Mouse (Mus musculus): Measurements from ENCODE around the gene Cpne5.
"Not testable (repeated sequence)": the region's sequence is repeated elsewhere in the genome, so short reads cannot be mapped to it uniquely, and the experiment has no call there.

Cpne5 gene

GRCm38 (mm10) chr17:29257001-29257511 is 19.1 kb upstream of the Cpne5 start:
- no peak for DNase-seq (ENCODE audit: low read depth)

GRCm38 (mm10) chr17:29256507-29256906 is 18.5 kb upstream of the Cpne5 start:
- DNase-seq (ENCODE audit: low read depth), result no peak

- DNase-seq (ENCODE audit: low read depth), result not testable (repeated sequence)
These were observed 16.8 kb upstream of the Cpne5 start for GRCm38 (mm10) chr17:29254784-29255183.

- DNase-seq (ENCODE audit: low read depth), result no peak
These were observed 15.7 kb upstream of the Cpne5 start for GRCm38 (mm10) chr17:29253684-29254083.

- DNase-seq (ENCODE audit: low read depth), result no peak
These were observed 15.3 kb upstream of the Cpne5 start for GRCm38 (mm10) chr17:29253236-29253635.

GRCm38 (mm10) chr17:29251608-29252390 is 13.8 kb upstream of the Cpne5 start:
- no peak for DNase-seq (ENCODE audit: low read depth)

- not testable (repeated sequence) for DNase-seq (ENCODE audit: low read depth)
These were observed 13.0 kb upstream of the Cpne5 start for GRCm38 (mm10) chr17:29251006-29251405.

- DNase-seq (ENCODE audit: low read depth), result no peak
These were observed 11.5 kb upstream of the Cpne5 start for GRCm38 (mm10) chr17:29249512-29249911.

- peak; percentile 46 for DNase-seq (ENCODE audit: low read depth)
These were observed 9.9 kb upstream of the Cpne5 start for GRCm38 (mm10) chr17:29247881-29248280.

- DNase-seq (ENCODE audit: low read depth), result peak; percentile 77
These were observed 8.6 kb upstream of the Cpne5 start for GRCm38 (mm10) chr17:29246602-29247001.

GRCm38 (mm10) chr17:29245725-29246124 is 7.8 kb upstream of the Cpne5 start:
- no peak for DNase-seq (ENCODE audit: low read depth)

- no peak for DNase-seq (ENCODE audit: low read depth)
These were observed 6.9 kb upstream of the Cpne5 start for GRCm38 (mm10) chr17:29244912-29245311.

- no peak for DNase-seq (ENCODE audit: low read depth)
These were observed 516 bp upstream of the Cpne5 start for GRCm38 (mm10) chr17:29238421-29238945.

GRCm38 (mm10) chr17:29237267-29237771 is 648 bp downstream of the Cpne5 start:
- no peak for DNase-seq (ENCODE audit: low read depth)

- DNase-seq (ENCODE audit: low read depth), result no peak
These were observed 1.9 kb downstream of the Cpne5 start for GRCm38 (mm10) chr17:29236111-29236510.

- no peak for DNase-seq (ENCODE audit: low read depth)
These were observed 6.9 kb downstream of the Cpne5 start for GRCm38 (mm10) chr17:29231109-29231508.

GRCm38 (mm10) chr17:29220631-29221030 is 17.3 kb downstream of the Cpne5 start:
- DNase-seq (ENCODE audit: low read depth), result no peak

GRCm38 (mm10) chr17:29218017-29218416 is 19.9 kb downstream of the Cpne5 start:
- no peak for DNase-seq (ENCODE audit: low read depth)

- no peak for DNase-seq (ENCODE audit: low read depth)
These were observed 21.9 kb downstream of the Cpne5 start for GRCm38 (mm10) chr17:29216078-29216477.

- no peak for DNase-seq (ENCODE audit: low read depth)
These were observed 23.3 kb downstream of the Cpne5 start for GRCm38 (mm10) chr17:29214655-29215054.

- no peak for DNase-seq (ENCODE audit: low read depth)
These were observed 23.8 kb downstream of the Cpne5 start for GRCm38 (mm10) chr17:29214193-29214456.

GRCm38 (mm10) chr17:29213381-29214192 is 24.4 kb downstream of the Cpne5 start:
- DNase-seq (ENCODE audit: low read depth), result no peak

GRCm38 (mm10) chr17:29211836-29212235 is 26.1 kb downstream of the Cpne5 start:
- DNase-seq (ENCODE audit: low read depth), result no peak
